Mouse (Mus musculus): ENCODE measurements around the gene Xdh. TPM values are rescaled to one million over a fixed set of nuclear protein-coding genes. Genes with fewer than 3 reads are reported as not detected.

Xdh gene
- 185 and 248 TPM in 2 replicates for polyA plus RNA-seq (2012; rRNA removed)

GRCm38 (mm10) chr17:73950062-73950735 lies at the start of gene Xdh:
Gene Xdh (minus strand): TSS chr17:73950196.
- Histone ChIP-seq H3K36me3 (ENCODE audit: control insufficient read depth, insufficient read depth, low read length) (no peaks in the 10 kb centered on the region), H3K27ac (ENCODE audit: insufficient read depth, low read depth, low read length) (peak within 1 kb of the TSS; percentile 99), H3K27me3 (ENCODE audit: control insufficient read depth, insufficient read depth, low read length) (no peaks in the 10 kb centered on the region), H3K4me3 (ENCODE audit: low read depth, low read length) (peak within 1 kb of the TSS; percentile 64), H3K4me1 (ENCODE audit: control insufficient read depth, insufficient read depth, insufficient read length, low read length) (peaks cover 21% of the 10 kb centered on the region)
- TF ChIP-seq POLR2A (IDR thresholded peaks at IDR 0.05; ENCODE audit: low read depth, low read length), result peak; percentile 93
- no peak for TF ChIP-seq CTCF (IDR thresholded peaks at IDR 0.05; ENCODE audit: extremely low read depth, insufficient read length, insufficient replicate concordance, low read depth, low read length)
- WGBS, result 6% methylated on average over 13 of the region's 13 CpGs

GRCm38 (mm10) chr17:73995907-73996645 lies 46.1 kb upstream of the Xdh start:
- no peak overlapping the region for H3K4me3 ChIP-seq (ENCODE audit: low read depth, low read length)
- no peak for TF ChIP-seq CTCF (IDR thresholded peaks at IDR 0.05; ENCODE audit: extremely low read depth, insufficient read length, insufficient replicate concordance, low read depth, low read length)
- no peak for TF ChIP-seq POLR2A (IDR thresholded peaks at IDR 0.05; ENCODE audit: low read depth, low read length)
- H3K27me3 ChIP-seq (ENCODE audit: control insufficient read depth, insufficient read depth, low read length), result no peaks in the 10 kb centered on the region
- no peaks in the 10 kb centered on the region for H3K36me3 ChIP-seq (ENCODE audit: control insufficient read depth, insufficient read depth, low read length)
- 39% methylated on average over 13 of the region's 13 CpGs for WGBS
- H3K27ac ChIP-seq (ENCODE audit: insufficient read depth, low read depth, low read length), result peak overlapping the region; percentile 81; the same call in 1 of the 2 replicates
- H3K4me1 ChIP-seq (ENCODE audit: control insufficient read depth, insufficient read depth, insufficient read length, low read length), result peaks cover 7% of the 10 kb centered on the region; the same call in 1 of the 2 replicates

- WGBS, result 84% methylated on average over 4 of the region's 4 CpGs
- TF ChIP-seq CTCF (IDR thresholded peaks at IDR 0.05; ENCODE audit: extremely low read depth, insufficient read length, insufficient replicate concordance, low read depth, low read length), result no peak
- no peak for TF ChIP-seq POLR2A (IDR thresholded peaks at IDR 0.05; ENCODE audit: low read depth, low read length)
Observed at GRCm38 (mm10) chr17:73991264-73991663, 41.3 kb upstream of the Xdh start.

GRCm38 (mm10) chr17:73986571-73986970 lies 36.6 kb upstream of the Xdh start:
- 85% methylated on average over 2 of the region's 2 CpGs for WGBS
- Histone ChIP-seq H3K27ac (ENCODE audit: insufficient read depth, low read depth, low read length) (no peak overlapping the region), H3K27me3 (ENCODE audit: control insufficient read depth, insufficient read depth, low read length) (no peaks in the 10 kb centered on the region)

More at GRCm38 (mm10) chr17:73991264-73991663, 41.3 kb upstream of the Xdh start:
- H3K27me3 ChIP-seq (ENCODE audit: control insufficient read depth, insufficient read depth, low read length), result no peaks in the 10 kb centered on the region
- H3K27ac ChIP-seq (ENCODE audit: insufficient read depth, low read depth, low read length), result 0 out of 2 replicates have a peak overlapping the region, but pooled peaks have one; percentile 8
- peaks cover 16% of the 10 kb centered on the region; the same call in 1 of the 2 replicates for H3K4me1 ChIP-seq (ENCODE audit: control insufficient read depth, insufficient read depth, insufficient read length, low read length)
- no peaks in the 10 kb centered on the region for H3K36me3 ChIP-seq (ENCODE audit: control insufficient read depth, insufficient read depth, low read length)
- H3K4me3 ChIP-seq (ENCODE audit: low read depth, low read length), result no peak overlapping the region

GRCm38 (mm10) chr17:73985936-73986335 lies 35.9 kb upstream of the Xdh start:
- WGBS, result 57% methylated on average over 4 of the region's 4 CpGs

More at GRCm38 (mm10) chr17:73986571-73986970, 36.6 kb upstream of the Xdh start:
- Histone ChIP-seq H3K4me3 (ENCODE audit: low read depth, low read length) (no peak overlapping the region), H3K36me3 (ENCODE audit: control insufficient read depth, insufficient read depth, low read length) (no peaks in the 10 kb centered on the region), H3K4me1 (ENCODE audit: control insufficient read depth, insufficient read depth, insufficient read length, low read length) (peaks cover 12% of the 10 kb centered on the region; the same call in 1 of the 2 replicates)
- TF ChIP-seq CTCF (IDR thresholded peaks at IDR 0.05; ENCODE audit: extremely low read depth, insufficient read length, insufficient replicate concordance, low read depth, low read length) (no peak), POLR2A (IDR thresholded peaks at IDR 0.05; ENCODE audit: low read depth, low read length) (no peak)

GRCm38 (mm10) chr17:73984508-73984907 lies 34.5 kb upstream of the Xdh start:
- Histone ChIP-seq H3K4me3 (ENCODE audit: low read depth, low read length) (no peak overlapping the region), H3K4me1 (ENCODE audit: control insufficient read depth, insufficient read depth, insufficient read length, low read length) (peaks cover 3% of the 10 kb centered on the region; the same call in 1 of the 2 replicates), H3K27ac (ENCODE audit: insufficient read depth, low read depth, low read length) (no peak overlapping the region), H3K36me3 (ENCODE audit: control insufficient read depth, insufficient read depth, low read length) (no peaks in the 10 kb centered on the region), H3K27me3 (ENCODE audit: control insufficient read depth, insufficient read depth, low read length) (no peaks in the 10 kb centered on the region)
- no peak for TF ChIP-seq POLR2A (IDR thresholded peaks at IDR 0.05; ENCODE audit: low read depth, low read length)
- TF ChIP-seq CTCF (IDR thresholded peaks at IDR 0.05; ENCODE audit: extremely low read depth, insufficient read length, insufficient replicate concordance, low read depth, low read length), result no peak
- WGBS, result 56% methylated on average over 4 of the region's 4 CpGs

More at GRCm38 (mm10) chr17:73985936-73986335, 35.9 kb upstream of the Xdh start:
- Histone ChIP-seq H3K4me3 (ENCODE audit: low read depth, low read length) (no peak overlapping the region), H3K27ac (ENCODE audit: insufficient read depth, low read depth, low read length) (no peak overlapping the region), H3K36me3 (ENCODE audit: control insufficient read depth, insufficient read depth, low read length) (no peaks in the 10 kb centered on the region), H3K4me1 (ENCODE audit: control insufficient read depth, insufficient read depth, insufficient read length, low read length) (peaks cover 12% of the 10 kb centered on the region; the same call in 1 of the 2 replicates), H3K27me3 (ENCODE audit: control insufficient read depth, insufficient read depth, low read length) (no peaks in the 10 kb centered on the region)
- no peak for TF ChIP-seq CTCF (IDR thresholded peaks at IDR 0.05; ENCODE audit: extremely low read depth, insufficient read length, insufficient replicate concordance, low read depth, low read length)
- TF ChIP-seq POLR2A (IDR thresholded peaks at IDR 0.05; ENCODE audit: low read depth, low read length), result no peak

GRCm38 (mm10) chr17:73982871-73983270 lies 32.9 kb upstream of the Xdh start:
- TF ChIP-seq CTCF (IDR thresholded peaks at IDR 0.05; ENCODE audit: extremely low read depth, insufficient read length, insufficient replicate concordance, low read depth, low read length) (no peak), POLR2A (IDR thresholded peaks at IDR 0.05; ENCODE audit: low read depth, low read length) (no peak)
- 71% methylated on average over 1 of the region's 1 CpGs for WGBS

More at GRCm38 (mm10) chr17:73982871-73983270, 32.9 kb upstream of the Xdh start:
- Histone ChIP-seq H3K36me3 (ENCODE audit: control insufficient read depth, insufficient read depth, low read length) (no peaks in the 10 kb centered on the region), H3K4me1 (ENCODE audit: control insufficient read depth, insufficient read depth, insufficient read length, low read length) (peaks cover 3% of the 10 kb centered on the region; the same call in 1 of the 2 replicates), H3K27ac (ENCODE audit: insufficient read depth, low read depth, low read length) (no peak overlapping the region), H3K27me3 (ENCODE audit: control insufficient read depth, insufficient read depth, low read length) (no peaks in the 10 kb centered on the region), H3K4me3 (ENCODE audit: low read depth, low read length) (no peak overlapping the region)

Measured in small intestine, adult 2 months (tissue).